Mouse (Mus musculus): ENCODE results near the gene Adprh. TPM values are rescaled to one million over a fixed set of nuclear protein-coding genes. Genes with fewer than 3 reads are reported as not detected.

The Adprh gene
- polyA plus RNA-seq, 1 experiment = 53.9 TPM

- H3K4me1 ChIP-seq (ENCODE audit: control insufficient read depth, insufficient read depth, low read length) = peaks cover 2% of the 10 kb centered on the region; the same call in 1 of the 2 replicates
- TF ChIP-seq CTCF (IDR thresholded peaks at IDR 0.05; ENCODE audit: borderline replicate concordance, insufficient read depth, low read length) (no peak), POLR2A (IDR thresholded peaks at IDR 0.05; ENCODE audit: low read depth, low read length) (0 out of 2 replicates have a peak, but pooled peaks have one; percentile 18)
- peak overlapping the region; percentile 8; the same call in 1 of the 2 replicates for H3K27ac ChIP-seq (ENCODE audit: insufficient read depth, low read length)
- H3K4me3 ChIP-seq (ENCODE audit: insufficient read depth, low read length) = no peak overlapping the region
Observed at GRCm38 (mm10) chr16:38476312-38477240, 24.1 kb upstream of the Adprh start.

GRCm38 (mm10) chr16:38475681-38476311, 23.3 kb upstream of the Adprh start:
- no peak for TF ChIP-seq POLR2A (IDR thresholded peaks at IDR 0.05; ENCODE audit: low read depth, low read length)
- TF ChIP-seq CTCF (IDR thresholded peaks at IDR 0.05; ENCODE audit: borderline replicate concordance, insufficient read depth, low read length) = no peak
- H3K4me3 ChIP-seq (ENCODE audit: insufficient read depth, low read length) = no peak overlapping the region
- H3K4me1 ChIP-seq (ENCODE audit: control insufficient read depth, insufficient read depth, low read length) = peaks cover 2% of the 10 kb centered on the region; the same call in 1 of the 2 replicates
- H3K27ac ChIP-seq (ENCODE audit: insufficient read depth, low read length) = no peak overlapping the region

- Histone ChIP-seq H3K27ac (ENCODE audit: insufficient read depth, low read length) (no peak overlapping the region), H3K4me3 (ENCODE audit: insufficient read depth, low read length) (no peak overlapping the region), H3K4me1 (ENCODE audit: control insufficient read depth, insufficient read depth, low read length) (peaks cover 2% of the 10 kb centered on the region; the same call in 1 of the 2 replicates)
- no peak for TF ChIP-seq POLR2A (IDR thresholded peaks at IDR 0.05; ENCODE audit: low read depth, low read length)
Observed at GRCm38 (mm10) chr16:38474677-38475286, 22.3 kb upstream of the Adprh start.

GRCm38 (mm10) chr16:38473661-38474060, 21.2 kb upstream of the Adprh start:
- H3K27ac ChIP-seq (ENCODE audit: insufficient read depth, low read length) = no peak overlapping the region
- H3K4me3 ChIP-seq (ENCODE audit: insufficient read depth, low read length) = no peak overlapping the region
- H3K4me1 ChIP-seq (ENCODE audit: control insufficient read depth, insufficient read depth, low read length) = peaks cover 2% of the 10 kb centered on the region; the same call in 1 of the 2 replicates
- TF ChIP-seq CTCF (IDR thresholded peaks at IDR 0.05; ENCODE audit: borderline replicate concordance, insufficient read depth, low read length) (no peak), POLR2A (IDR thresholded peaks at IDR 0.05; ENCODE audit: low read depth, low read length) (no peak)

- Histone ChIP-seq H3K4me3 (ENCODE audit: insufficient read depth, low read length) (no peak overlapping the region), H3K4me1 (ENCODE audit: control insufficient read depth, insufficient read depth, low read length) (peaks cover 2% of the 10 kb centered on the region; the same call in 1 of the 2 replicates), H3K27ac (ENCODE audit: insufficient read depth, low read length) (no peak overlapping the region)
- TF ChIP-seq POLR2A (IDR thresholded peaks at IDR 0.05; ENCODE audit: low read depth, low read length) (no peak), CTCF (IDR thresholded peaks at IDR 0.05; ENCODE audit: borderline replicate concordance, insufficient read depth, low read length) (no peak)
Observed at GRCm38 (mm10) chr16:38472507-38472873, 20.0 kb upstream of the Adprh start.

- Histone ChIP-seq H3K4me1 (ENCODE audit: control insufficient read depth, insufficient read depth, low read length) (peaks cover 2% of the 10 kb centered on the region; the same call in 1 of the 2 replicates), H3K4me3 (ENCODE audit: insufficient read depth, low read length) (no peak overlapping the region), H3K27ac (ENCODE audit: insufficient read depth, low read length) (no peak overlapping the region)
- TF ChIP-seq POLR2A (IDR thresholded peaks at IDR 0.05; ENCODE audit: low read depth, low read length) = no peak
- TF ChIP-seq CTCF (IDR thresholded peaks at IDR 0.05; ENCODE audit: borderline replicate concordance, insufficient read depth, low read length) = no peak
Observed at GRCm38 (mm10) chr16:38471697-38472506, 19.4 kb upstream of the Adprh start.

GRCm38 (mm10) chr16:38469437-38469836, 16.9 kb upstream of the Adprh start:
- TF ChIP-seq POLR2A (IDR thresholded peaks at IDR 0.05; ENCODE audit: low read depth, low read length) = no peak
- TF ChIP-seq CTCF (IDR thresholded peaks at IDR 0.05; ENCODE audit: borderline replicate concordance, insufficient read depth, low read length) = no peak
- Histone ChIP-seq H3K4me1 (ENCODE audit: control insufficient read depth, insufficient read depth, low read length) (no peaks in the 10 kb centered on the region), H3K4me3 (ENCODE audit: insufficient read depth, low read length) (no peak overlapping the region), H3K27ac (ENCODE audit: insufficient read depth, low read length) (no peak overlapping the region)

GRCm38 (mm10) chr16:38468706-38469018, 16.2 kb upstream of the Adprh start:
- H3K4me3 ChIP-seq (ENCODE audit: insufficient read depth, low read length) = no peak overlapping the region
- TF ChIP-seq CTCF (IDR thresholded peaks at IDR 0.05; ENCODE audit: borderline replicate concordance, insufficient read depth, low read length) = no peak
- no peak for TF ChIP-seq POLR2A (IDR thresholded peaks at IDR 0.05; ENCODE audit: low read depth, low read length)
- H3K27ac ChIP-seq (ENCODE audit: insufficient read depth, low read length) = no peak overlapping the region
- H3K4me1 ChIP-seq (ENCODE audit: control insufficient read depth, insufficient read depth, low read length) = no peaks in the 10 kb centered on the region
